Mouse (Mus musculus) heart, adult 9 months (tissue): ENCODE measurements around the gene Tmem255a.

Experiments
- DNase-seq, 2 experiments: peaks; one replicate each; pipeline ENCODE4 v3.0.0; 2022; ENCODE audit warnings: low spot score in 2 of 2

The Tmem255a gene

DNA sequence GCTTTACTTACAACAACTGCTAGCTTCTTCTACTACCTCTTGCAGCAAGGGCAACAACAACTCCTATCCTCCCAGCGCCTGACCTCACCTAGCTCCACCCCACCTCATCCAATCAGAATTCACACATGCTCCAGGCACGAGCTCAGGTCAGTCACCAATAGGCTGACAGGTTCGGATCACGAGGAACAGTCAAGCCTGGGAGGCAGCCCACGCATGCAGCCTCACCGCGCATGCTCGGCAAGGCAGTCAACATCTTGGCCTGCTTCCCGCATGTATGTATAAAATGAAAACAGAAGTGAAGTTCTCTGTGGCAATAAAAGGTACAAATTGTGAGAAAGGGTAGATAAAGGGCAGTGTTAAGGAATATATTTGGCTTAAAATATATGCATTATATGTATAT lies 86.2 kb downstream of the Tmem255a start:
- no peak for DNase-seq

DNA sequence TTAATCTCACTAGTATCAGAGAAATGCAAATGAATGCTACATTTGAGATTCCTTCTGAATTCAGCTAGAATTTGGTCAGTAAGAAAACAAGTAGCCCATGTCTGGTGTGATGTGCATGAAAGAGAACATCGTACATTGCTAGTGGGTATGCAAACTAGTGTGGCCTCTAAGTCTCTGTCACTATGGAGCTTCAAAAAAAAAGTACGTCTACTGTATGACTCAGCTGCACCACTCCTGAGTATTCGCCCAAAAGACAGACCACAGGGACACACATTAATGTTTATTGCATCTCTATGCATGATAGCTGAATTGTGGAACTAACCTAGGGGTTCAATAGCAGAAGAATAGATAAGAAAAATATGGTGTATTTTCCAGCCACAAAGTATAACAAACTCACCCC lies 86.9 kb downstream of the Tmem255a start:
- DNase-seq: no peak

DNA sequence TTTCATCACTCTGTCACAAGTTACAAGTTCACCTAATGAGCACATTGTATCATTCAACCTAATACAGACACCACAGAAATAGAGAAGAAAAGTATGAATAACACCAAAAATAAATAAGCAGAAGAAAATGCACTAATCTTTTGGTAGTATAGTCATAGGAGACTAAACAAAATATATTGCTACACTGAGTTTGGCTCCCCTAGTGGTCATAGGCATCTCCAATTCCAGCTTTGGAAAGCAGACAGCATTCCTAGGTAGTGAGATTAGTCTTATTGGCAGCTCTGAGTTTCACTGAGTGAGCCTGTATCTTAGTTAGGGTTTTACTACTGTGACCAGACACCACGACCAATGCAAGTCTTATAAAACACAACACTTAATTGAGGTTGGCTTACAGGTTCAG lies 93.1 kb downstream of the Tmem255a start:
- no peak for DNase-seq
